Mouse (Mus musculus) adrenal gland, postnatal 25 days (tissue): ENCODE measurements around the gene Ankrd55. TPM values are rescaled to one million over a fixed set of nuclear protein-coding genes. Genes with fewer than 3 reads are reported as not detected.
"Not testable (repeated sequence)": the region's sequence is repeated elsewhere in the genome, so short reads cannot be mapped to it uniquely, and the experiment has no call there.

Experiments
- DNase-seq: peaks from one replicate; pipeline ENCODE4 v3.0.0; 2021; ENCODE audit warnings: mixed read lengths
- total RNA-seq: library from RNA; stranded (reverse); gene quantifications from 2 replicates; pipeline ENCODE4 v1.2.3, GENCODE M21; 2021

The Ankrd55 gene
- total RNA-seq, 1 experiment from 2014 or later: 23.4 TPM

GRCm38 (mm10) chr13:112413611-112414010, 125.4 kb downstream of the Ankrd55 start:
- DNase-seq: no peak

- DNase-seq: no peak
Measured at GRCm38 (mm10) chr13:112415896-112416295, 127.6 kb downstream of the Ankrd55 start.

GRCm38 (mm10) chr13:112416410-112417162, 128.3 kb downstream of the Ankrd55 start:
- no peak for DNase-seq

GRCm38 (mm10) chr13:112417163-112417523, 128.9 kb downstream of the Ankrd55 start:
- no peak for DNase-seq

GRCm38 (mm10) chr13:112417861-112418423, 129.7 kb downstream of the Ankrd55 start:
- no peak for DNase-seq

- no peak for DNase-seq
Measured at GRCm38 (mm10) chr13:112418595-112418994, 130.3 kb downstream of the Ankrd55 start.

- DNase-seq: no peak
Measured at GRCm38 (mm10) chr13:112424212-112424611, 136.0 kb downstream of the Ankrd55 start.

GRCm38 (mm10) chr13:112424635-112425034, 136.4 kb downstream of the Ankrd55 start:
- DNase-seq: peak; percentile 26

GRCm38 (mm10) chr13:112425181-112425654, 137.0 kb downstream of the Ankrd55 start:
- DNase-seq: no peak

GRCm38 (mm10) chr13:112426265-112427135, 138.2 kb downstream of the Ankrd55 start:
- no peak for DNase-seq

- DNase-seq: not testable (repeated sequence)
Measured at GRCm38 (mm10) chr13:112427136-112427470, 138.9 kb downstream of the Ankrd55 start.

- DNase-seq: no peak
Measured at GRCm38 (mm10) chr13:112427521-112427920, 139.3 kb downstream of the Ankrd55 start.

GRCm38 (mm10) chr13:112433271-112433670, 145.0 kb downstream of the Ankrd55 start:
- DNase-seq: no peak

Other genes with a start within 250 kb of the Ankrd55 start
- gene Il6st, start 175.6 kb downstream of the Ankrd55 start, total RNA-seq: 247 and 388 TPM in 2 replicates